In the genomic region with DNA sequence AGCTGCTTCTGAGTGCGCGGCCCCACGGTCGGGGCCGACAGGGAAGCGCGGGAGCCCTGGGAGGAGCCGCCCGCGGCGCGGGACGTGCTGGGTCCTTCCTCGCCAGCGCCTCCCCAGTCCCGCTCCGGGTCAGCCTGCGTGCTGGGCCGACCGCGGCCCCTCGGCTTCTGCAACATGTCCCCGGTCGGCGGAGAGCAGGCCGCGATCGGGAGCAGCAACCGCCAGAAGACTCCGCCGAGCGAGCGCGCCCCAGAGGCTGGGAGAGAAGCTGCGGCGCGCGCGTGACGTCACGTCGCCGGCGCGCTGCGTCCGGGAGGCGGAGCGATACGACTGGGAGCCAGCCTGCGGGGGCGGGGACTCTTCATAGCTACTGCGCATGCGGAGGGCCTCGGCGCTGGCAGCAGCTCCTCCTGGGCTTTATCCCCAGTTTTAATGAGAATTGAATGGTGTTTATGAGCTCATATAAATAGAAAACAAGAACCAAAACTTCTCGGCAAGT, we compare ENCODE assay signal across 8 mouse cellular contexts. TPM values are rescaled to one million over a fixed set of nuclear protein-coding genes. Genes with fewer than 3 reads are reported as not detected.
DNase-seq lines count a peak whose midpoint lies in the region; ATAC-seq lines count a peak whose summit lies in the region.

Nsmce3 (minus strand) TSS at position 255 of the 499 bp plus-strand sequence.

- peak; percentile 95 for ATAC-seq in hindbrain, embryonic 15.5 days (ENCODE audit: low FRiP score, low read depth)

- H3K36me3 ChIP-seq in hindbrain, embryonic 15.5 days, result no peaks in the 10 kb centered on the region

- H3K4me1 ChIP-seq in hindbrain, embryonic 15.5 days (replicated peaks), result peaks cover 32% of the 10 kb centered on the region

- no peaks in the 10 kb centered on the region for H3K9me3 ChIP-seq in hindbrain, embryonic 15.5 days

- peak within 1 kb of the TSS; percentile 91 for H3K4me2 ChIP-seq in hindbrain, embryonic 15.5 days

- H3K4me3 ChIP-seq in hindbrain, embryonic 15.5 days, result peak within 1 kb of the TSS; percentile 81

- under 1% methylated on average over 57 of the region's 57 CpGs for WGBS in hindbrain, embryonic 15.5 days

- H3K9ac ChIP-seq in hindbrain, embryonic 15.5 days, result peak within 1 kb of the TSS; percentile 86

- DNase-seq in T-cell, adult 2 months (ENCODE audit: low spot score), result peak; percentile 95
- peak; percentile 94 to 97 for DNase-seq in cerebellum, postnatal 36 days
- DNase-seq in frontal cortex, postnatal 36 days (ENCODE audit: low spot score in 2 of 2), result peak; percentile 97
- peak; percentile 96 for DNase-seq in left cerebral cortex, adult 11 months (ENCODE audit: low spot score)
- DNase-seq in lung, postnatal 4 days, result peak; percentile 97
- DNase-seq in retina, postnatal 7 days (ENCODE audit: low read depth, low spot score), result peak; percentile 93
- DNase-seq in urinary bladder, adult 2 months (ENCODE audit: low spot score), result peak; percentile 95

- H3K27ac ChIP-seq in hindbrain, embryonic 15.5 days (replicated peaks), result peak within 1 kb of the TSS; percentile 95

- H3K27me3 ChIP-seq in hindbrain, embryonic 15.5 days, result no peaks in the 10 kb centered on the region

RNA-seq across cellular contexts. Expression of gene Nsmce3, which starts in this region (rescaled TPM):
- polyA plus RNA-seq in hindbrain, embryonic 15.5 days (2015; fragmentation: Nextera tagmentation; extraction: Ambion mirVana), result 10.3 and 11.5 TPM in 2 replicates
- polyA plus RNA-seq in urinary bladder, adult 2 months (2012; rRNA removed), result 5.7 and 6.0 TPM in 2 replicates

Comparison
In these comparisons a context has a peak if more than half of its experiments do, and no peak if none do; other contexts are left out.
1. Peak in every context shown above with its lines: DNase-seq, ATAC-seq, H3K4me3 ChIP-seq and H3K27ac ChIP-seq.